Mouse (Mus musculus) thymus, postnatal 10 days (tissue): ENCODE results near the gene Zfp27.

Experiments used
- DNase-seq, 2 experiments: peaks; one replicate each; pipeline ENCODE4 v3.0.0; 2021; ENCODE audit warnings: low spot score in 2 of 2

Zfp27 gene

GRCm38 (mm10) chr7:29905966-29906681, at the start of gene Zfp27:
Zfp27 (minus strand) TSS chr7:29906572.
- peak; percentile 42 to 61 for DNase-seq

DNA sequence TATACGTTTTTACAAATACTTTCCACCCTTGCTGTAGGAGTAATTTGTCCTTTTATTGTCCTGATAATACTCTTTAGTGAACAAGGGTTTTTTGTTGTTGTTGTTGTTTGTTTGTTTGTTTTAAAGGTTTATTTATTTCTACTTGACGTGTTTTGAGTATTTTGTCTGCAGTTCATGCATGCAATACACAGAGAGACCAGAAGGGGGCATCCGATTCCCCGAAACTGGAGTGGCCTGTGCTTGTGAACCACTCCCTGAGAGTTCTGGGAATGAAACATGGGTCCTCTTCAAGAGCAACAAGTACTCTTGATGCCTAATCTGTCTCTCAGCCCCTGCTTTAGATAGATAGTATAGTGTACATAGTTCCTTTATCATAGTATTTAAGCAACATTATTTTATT, 48.4 kb upstream of the Zfp27 start:
- DNase-seq, result peak in 1 of 2 experiments; percentile 49

DNA sequence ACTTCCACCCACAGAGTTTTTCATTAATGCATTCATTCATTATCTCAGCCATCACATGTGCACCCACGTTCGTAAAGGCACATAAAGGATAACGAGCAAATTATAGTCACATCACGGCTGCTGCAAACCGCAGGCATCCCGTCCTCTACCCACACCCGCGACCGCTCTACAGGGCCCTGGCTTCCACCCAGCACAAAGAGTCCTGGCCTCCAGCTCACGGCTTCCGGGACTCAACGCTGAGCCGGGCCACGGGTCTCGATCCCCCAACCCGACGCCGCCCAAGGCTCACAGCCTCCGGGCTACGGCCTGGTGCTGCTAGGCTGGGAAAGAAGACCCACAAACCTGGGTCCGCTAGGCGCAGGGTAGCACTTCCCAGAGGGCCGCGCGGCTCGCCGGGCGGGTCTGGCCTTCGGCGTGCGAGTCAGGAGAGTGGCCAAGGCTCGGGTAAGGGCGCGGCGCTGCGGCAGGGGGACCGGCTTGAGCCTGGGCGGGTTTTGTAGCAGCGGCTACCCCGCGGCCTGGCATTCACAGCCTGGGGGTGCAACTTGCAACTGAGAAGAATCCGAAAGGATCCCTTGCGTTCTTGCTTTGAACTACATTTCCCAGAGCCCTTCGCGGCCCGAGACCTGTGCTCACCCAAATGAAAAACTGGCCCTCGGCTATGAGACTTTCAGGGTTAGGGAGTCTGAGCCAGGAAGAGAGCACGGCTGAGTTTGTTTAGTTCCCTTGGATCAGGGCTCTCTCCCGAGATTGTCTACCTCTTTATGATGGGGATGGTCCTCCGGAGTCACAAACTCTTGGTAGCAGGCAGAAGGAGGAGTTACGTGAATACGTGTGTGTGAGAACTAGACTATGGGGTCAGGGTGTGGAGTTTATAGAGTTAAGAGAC, 47.4 kb upstream of the Zfp27 start, which contains the start of gene Zfp74:
Zfp74 (minus strand) TSS at position 577 of the 889 bp plus-strand sequence.
- peak; percentile 66 to 77 for DNase-seq

GRCm38 (mm10) chr7:29953086-29953485, 46.7 kb upstream of the Zfp27 start:
- no peak for DNase-seq

DNA sequence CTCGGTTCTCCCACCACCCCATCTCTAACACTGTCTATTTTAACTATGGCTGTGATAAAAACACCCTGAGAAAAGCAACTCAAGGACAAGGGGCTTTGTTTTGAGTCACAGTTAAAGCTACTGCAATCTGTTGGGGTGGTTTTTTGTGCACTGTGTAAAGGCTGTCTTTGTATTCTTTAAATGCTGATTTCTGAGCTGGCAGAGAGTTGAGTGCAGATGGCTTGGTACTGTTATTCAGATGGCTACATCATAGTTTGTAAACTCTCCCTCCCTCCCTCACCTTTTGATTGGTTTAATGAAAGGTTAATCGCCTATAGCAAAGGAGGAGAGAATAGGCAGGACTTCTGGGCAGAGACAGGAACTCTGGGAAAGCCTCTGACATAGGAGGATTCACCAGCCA, 37.8 kb upstream of the Zfp27 start:
- no peak for DNase-seq

GRCm38 (mm10) chr7:29943720-29944119, 37.3 kb upstream of the Zfp27 start:
- no peak for DNase-seq

GRCm38 (mm10) chr7:29942740-29943139, 36.4 kb upstream of the Zfp27 start:
- no peak for DNase-seq

DNA sequence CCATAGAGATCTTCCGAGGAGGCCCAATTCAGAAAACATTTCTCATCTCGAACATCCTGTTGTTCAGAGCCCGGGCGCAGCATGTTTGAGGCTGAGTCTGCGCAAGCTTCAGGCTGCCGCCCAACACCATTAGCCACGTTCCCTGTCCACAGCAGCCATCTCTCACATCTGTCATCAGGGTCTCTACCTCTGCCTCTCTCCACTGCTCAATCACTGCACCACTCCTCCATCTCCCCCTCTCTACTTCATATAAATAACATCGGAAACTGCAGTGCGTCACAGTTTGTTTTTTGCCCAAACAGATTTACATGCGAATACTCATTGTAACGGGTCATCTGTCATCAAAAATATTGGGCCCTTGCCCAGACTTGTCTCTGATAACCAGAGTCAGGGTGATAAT, 34.7 kb upstream of the Zfp27 start:
- DNase-seq, result no peak

- no peak for DNase-seq
Observed at GRCm38 (mm10) chr7:29938856-29939255, 32.5 kb upstream of the Zfp27 start.

- no peak for DNase-seq
Observed at GRCm38 (mm10) chr7:29922780-29923179, 16.4 kb upstream of the Zfp27 start.

- DNase-seq, result no peak
Observed at GRCm38 (mm10) chr7:29921439-29922093, 15.2 kb upstream of the Zfp27 start.

- no peak for DNase-seq
Observed at GRCm38 (mm10) chr7:29918062-29918453, 11.7 kb upstream of the Zfp27 start.

DNA sequence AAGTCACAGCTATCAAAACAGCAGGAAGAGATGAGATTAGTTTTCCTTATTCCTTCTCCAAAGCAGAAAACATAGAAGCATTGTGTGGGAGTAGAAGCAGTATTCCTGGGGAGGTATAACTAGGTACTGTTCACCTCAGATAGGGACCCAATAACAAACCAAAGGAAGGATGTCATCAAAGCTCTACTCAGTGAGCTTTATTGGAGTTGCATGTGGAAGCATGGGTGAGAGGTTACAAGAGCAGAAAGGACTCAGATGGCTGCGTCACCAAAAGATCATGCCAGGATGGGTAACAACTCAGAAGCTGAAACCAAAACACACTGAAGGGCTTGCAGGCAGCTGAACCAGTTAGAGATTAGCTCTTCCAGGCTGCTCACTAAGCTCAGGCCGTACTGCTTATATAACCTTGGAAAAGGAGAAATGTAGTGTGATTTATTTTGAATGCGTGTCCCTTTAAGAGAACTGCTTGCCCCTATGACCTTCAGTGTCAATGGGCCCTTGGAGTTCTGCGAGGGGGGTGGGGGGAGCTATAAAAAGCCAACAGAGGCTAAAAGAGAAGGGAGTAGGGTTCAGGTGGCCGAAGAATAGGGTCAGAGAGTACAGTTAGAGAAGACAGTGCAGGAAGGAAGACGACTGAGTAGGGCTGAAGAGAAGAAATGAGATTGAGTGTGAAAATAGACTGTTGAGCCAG, 11.1 kb upstream of the Zfp27 start:
- DNase-seq, result no peak

GRCm38 (mm10) chr7:29912172-29912571, 5.8 kb upstream of the Zfp27 start:
- no peak for DNase-seq

DNA sequence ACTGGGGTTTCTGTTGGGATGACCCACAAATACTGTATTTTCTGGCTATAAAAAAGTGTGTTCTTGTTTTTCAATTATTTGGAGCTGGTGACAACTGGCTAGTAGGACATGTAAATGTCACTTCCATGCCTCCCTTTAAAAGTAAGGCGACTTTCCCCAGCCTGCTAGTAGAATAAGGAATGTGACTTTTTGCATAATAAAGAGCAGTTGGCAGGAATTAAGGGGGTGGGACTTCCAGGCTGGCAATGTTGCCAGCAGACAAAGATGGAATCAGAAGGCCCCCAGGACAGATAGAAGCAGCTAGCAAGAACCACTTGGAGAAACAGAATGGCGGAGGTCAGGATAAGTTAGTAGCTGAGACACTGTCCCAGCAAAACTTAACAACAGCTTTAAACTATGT, 3.9 kb upstream of the Zfp27 start:
- DNase-seq, result no peak

- peak; percentile 67 to 70 for DNase-seq
Observed at GRCm38 (mm10) chr7:29908130-29908950, 2.0 kb upstream of the Zfp27 start, which contains the start of gene Zfp383. Zfp383 (plus strand) TSS chr7:29908223.

DNA sequence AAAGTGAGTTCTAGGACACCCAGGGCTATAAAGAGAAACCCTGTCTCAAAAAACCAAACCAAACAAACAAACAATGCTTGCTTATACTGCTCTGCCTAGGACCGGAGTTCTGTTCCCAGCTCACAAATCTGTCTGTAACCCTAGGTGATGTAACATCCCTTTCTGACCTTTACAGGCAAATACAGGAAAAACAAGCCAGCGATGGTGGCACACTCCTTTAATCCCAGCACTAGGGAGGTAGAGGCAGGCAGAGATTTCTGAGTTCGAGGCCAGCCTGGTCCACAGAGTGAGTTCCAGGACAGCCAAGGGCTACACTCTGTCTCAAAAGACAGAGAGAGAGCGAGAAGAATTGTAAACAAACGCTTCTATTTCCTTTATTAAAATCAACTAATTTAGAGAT, 834 bp upstream of the Zfp27 start:
- peak in 1 of 2 experiments; percentile 5 for DNase-seq

DNA sequence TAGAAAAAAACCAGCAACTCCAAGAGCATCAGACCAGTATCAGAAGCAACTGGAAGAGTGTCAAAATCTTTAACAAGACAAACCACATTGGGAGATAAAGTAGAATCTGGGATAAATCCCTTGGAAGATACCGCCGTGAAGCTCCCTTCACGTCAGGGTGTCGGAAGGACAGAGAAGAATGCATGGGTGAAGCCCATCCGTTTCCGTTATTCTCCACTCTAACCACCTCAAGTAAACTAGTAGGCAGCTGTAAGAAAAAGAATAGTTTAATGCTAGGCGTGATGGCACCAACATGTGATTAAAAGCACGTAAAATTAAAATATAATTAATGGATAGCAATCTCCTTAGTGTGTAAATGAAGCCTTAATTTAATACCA, 298 bp upstream of the Zfp27 start:
- no peak for DNase-seq

DNA sequence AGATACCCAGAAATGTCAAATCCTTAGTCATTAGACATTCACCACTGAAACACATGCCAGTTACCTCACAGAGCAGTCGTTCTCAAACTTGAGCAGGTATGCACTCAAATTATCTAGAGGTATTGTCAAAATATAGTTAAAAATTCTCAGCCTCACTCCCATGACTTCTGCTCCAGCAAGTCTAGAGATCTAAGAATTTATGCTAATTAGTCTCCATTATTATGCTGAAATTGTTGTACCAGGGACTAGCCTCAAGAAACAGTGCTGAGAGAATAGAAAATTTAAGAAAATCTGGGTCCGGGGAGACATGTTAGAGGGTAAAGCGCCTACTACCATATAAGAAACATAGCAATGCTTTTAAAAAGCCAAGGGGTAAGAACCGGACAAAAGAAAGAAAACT, 2.3 kb downstream of the Zfp27 start:
- no peak for DNase-seq

GRCm38 (mm10) chr7:29898351-29898750, 8.0 kb downstream of the Zfp27 start:
- DNase-seq, result no peak

DNA sequence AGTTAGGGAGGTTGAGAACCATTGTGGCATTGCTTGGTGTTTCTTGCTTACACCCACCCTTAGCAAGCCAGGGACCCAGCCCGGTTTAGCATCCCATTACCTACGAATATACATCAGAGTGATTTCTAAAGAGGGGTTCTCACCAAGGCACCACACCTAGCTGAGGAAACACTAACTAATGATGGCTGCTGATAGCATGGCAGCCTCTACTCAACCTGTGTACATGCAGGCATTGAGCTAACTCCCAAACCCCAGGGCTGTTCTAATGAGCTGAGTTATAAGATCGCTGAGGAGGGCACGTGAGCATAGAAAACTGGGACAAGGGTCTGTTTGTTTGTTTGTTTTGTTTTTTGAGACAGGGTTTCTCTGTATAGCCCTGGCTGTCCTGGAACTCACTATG, 13.6 kb downstream of the Zfp27 start:
- DNase-seq, result no peak
